In genomic region chr10:17722653-17723410, GRCm38 (mm10) we compare ENCODE assay signal across 8 mouse cellular contexts. TPM values are rescaled to one million over a fixed set of nuclear protein-coding genes. Genes with fewer than 3 reads are reported as not detected.
DNase-seq lines count a peak whose midpoint lies in the region; ATAC-seq lines count a peak whose summit lies in the region.

Gene Cited2, plus strand, starts transcription at chr10:17723218.

- H3K36me3 ChIP-seq in megakaryocyte, embryonic 14.5 days (replicated peaks; ENCODE audit: low read length): peaks cover 29% of the 10 kb centered on the region

- H3K27me3 ChIP-seq in megakaryocyte, embryonic 14.5 days (replicated peaks): no peaks in the 10 kb centered on the region

- DNase-seq in ZHBTc4 (ENCODE audit: low read depth, low spot score): peak; percentile 96
- peak; percentile 96 for DNase-seq in gastrocnemius, adult 8-10 months (ENCODE audit: low spot score in 2 of 2)
- DNase-seq in hindlimb bud, embryonic 11.5 days (ENCODE audit: extremely low spot score, low read depth, low spot score): peak; percentile 85
- DNase-seq in left cerebral cortex, adult 8-10 months (ENCODE audit: low spot score in 2 of 2): peak; percentile 90 to 100
- peak; percentile 97 to 98 for DNase-seq in right cerebral cortex, postnatal 10 days (ENCODE audit: low spot score in 2 of 2)
- peak; percentile 99 for DNase-seq in urinary bladder, postnatal 25 days (ENCODE audit: low spot score)

- no peaks in the 10 kb centered on the region for H3K9me3 ChIP-seq in megakaryocyte, embryonic 14.5 days

- H3K4me1 ChIP-seq in megakaryocyte, embryonic 14.5 days: peaks cover 61% of the 10 kb centered on the region

- ATAC-seq in common myeloid progenitor, adult 5-6 weeks (replicated peaks; ENCODE audit: low read depth, poor library complexity, severe bottlenecking): peak; percentile 46

- peak within 1 kb of the TSS; percentile 93 for H3K4me3 ChIP-seq in megakaryocyte, embryonic 14.5 days (replicated peaks)

RNA-seq across cellular contexts. Expression of gene Cited2, which starts in this region (rescaled TPM):
- 27.8 and 44.6 TPM in 2 replicates for total RNA-seq in common myeloid progenitor, adult 5-6 weeks (2017)
- total RNA-seq in gastrocnemius, adult 8-10 months (2022): 10 to 100 TPM; 30.2 to 66.6 (median 41.0) TPM
- 10 to 100 TPM; 32.2 to 35.6 (median 33.9) TPM for total RNA-seq in left cerebral cortex, adult 8-10 months (2022)
- polyA plus RNA-seq in megakaryocyte, embryonic 14.5 days (2012; ENCODE audit: insufficient read depth, low replicate concordance): 476 and 713 TPM in 2 replicates

Comparison
In these comparisons a context has a peak if more than half of its experiments do, and no peak if none do; other contexts are left out.
1. Peak in every context shown above with its lines: DNase-seq, ATAC-seq and H3K4me3 ChIP-seq.